Mouse (Mus musculus): Measurements from ENCODE around the gene Scn1b. TPM values are rescaled to one million over a fixed set of nuclear protein-coding genes. Genes with fewer than 3 reads are reported as not detected.

Scn1b gene
- polyA plus RNA-seq (2015; fragmentation: Nextera tagmentation; extraction: Ambion mirVana): 0.42 and 0.60 TPM in 2 replicates

GRCm38 (mm10) chr7:31126851-31127724 lies at the start of gene Scn1b:
TSS of gene Scn1b (minus strand) at chr7:31127003.
- Histone ChIP-seq H3K9ac (peak within 1 kb of the TSS; percentile 33; the same call in 1 of the 2 replicates), H3K27ac (no peak within 1 kb of the TSS), H3K36me3 (peaks cover 28% of the 10 kb centered on the region), H3K4me3 (replicated peaks) (peak within 1 kb of the TSS; percentile 57), H3K9me3 (replicated peaks) (no peaks in the 10 kb centered on the region), H3K4me2 (peak within 1 kb of the TSS; percentile 71), H3K4me1 (replicated peaks) (peaks cover 11% of the 10 kb centered on the region), H3K27me3 (peaks cover 45% of the 10 kb centered on the region)
- no peak for ATAC-seq (ENCODE audit: low read depth)
- WGBS (ENCODE audit: insufficient replicate concordance): 1% methylated on average over 38 of the region's 60 CpGs
- no peak for DNase-seq

DNA sequence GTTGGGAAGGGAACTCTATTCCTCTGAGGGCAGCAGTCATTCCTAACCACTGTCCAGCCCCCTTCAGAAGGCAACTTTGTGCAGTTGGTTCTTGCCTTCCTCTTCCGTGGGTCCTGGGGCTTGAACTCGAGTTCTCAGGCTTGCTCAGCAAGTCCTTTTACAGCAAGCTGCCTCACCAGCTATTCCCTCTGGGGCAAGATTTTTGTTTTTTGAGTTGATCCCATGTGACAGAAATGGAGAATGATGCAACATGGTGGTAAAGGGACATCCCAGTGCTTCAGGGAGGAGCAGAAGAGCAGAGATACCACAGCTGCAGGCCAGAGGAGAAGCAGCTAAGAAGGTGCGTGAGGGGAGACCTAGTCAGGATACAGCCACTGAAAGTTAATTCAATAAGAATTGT lies 48.3 kb upstream of the Scn1b start:
- Histone ChIP-seq H3K4me1 (replicated peaks) (no peaks in the 10 kb centered on the region), H3K4me3 (replicated peaks) (no peak overlapping the region), H3K9ac (no peak overlapping the region), H3K27ac (no peak overlapping the region), H3K27me3 (peaks cover 4% of the 10 kb centered on the region; the same call in 1 of the 2 replicates), H3K4me2 (no peak overlapping the region), H3K36me3 (no peaks in the 10 kb centered on the region), H3K9me3 (replicated peaks) (no peaks in the 10 kb centered on the region)
- no peak for ATAC-seq (ENCODE audit: low read depth)
- 57% methylated on average over 3 of the region's 3 CpGs for WGBS (ENCODE audit: insufficient replicate concordance)
- no peak for DNase-seq

DNA sequence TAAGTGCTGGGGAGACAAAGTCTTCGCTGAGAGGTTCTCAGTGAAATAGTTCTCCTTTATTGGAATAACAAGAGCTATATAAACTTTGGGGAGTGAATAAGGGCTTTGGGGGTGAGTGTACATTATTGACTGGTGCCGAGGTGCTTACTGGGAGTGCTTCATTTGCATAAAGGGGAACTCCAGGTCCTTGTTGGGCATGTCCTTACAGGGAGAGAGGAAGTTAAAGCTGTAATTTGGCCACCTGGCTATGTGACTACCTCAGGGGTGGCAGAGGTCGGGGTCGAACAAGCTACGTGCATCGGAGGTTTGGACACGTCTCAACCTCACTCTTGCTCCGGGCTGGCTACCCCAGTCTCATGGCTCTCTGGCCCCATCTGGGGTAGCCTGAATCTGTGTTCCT lies 47.7 kb upstream of the Scn1b start:
- DNase-seq (no peak), ATAC-seq (ENCODE audit: low read depth) (no peak)
- Histone ChIP-seq H3K4me1 (replicated peaks) (no peaks in the 10 kb centered on the region), H3K9ac (no peak overlapping the region), H3K27me3 (peaks cover 4% of the 10 kb centered on the region; the same call in 1 of the 2 replicates), H3K27ac (no peak overlapping the region), H3K4me3 (replicated peaks) (no peak overlapping the region), H3K4me2 (no peak overlapping the region), H3K9me3 (replicated peaks) (no peaks in the 10 kb centered on the region), H3K36me3 (no peaks in the 10 kb centered on the region)
- 51% methylated on average over 8 of the region's 8 CpGs for WGBS (ENCODE audit: insufficient replicate concordance)

DNA sequence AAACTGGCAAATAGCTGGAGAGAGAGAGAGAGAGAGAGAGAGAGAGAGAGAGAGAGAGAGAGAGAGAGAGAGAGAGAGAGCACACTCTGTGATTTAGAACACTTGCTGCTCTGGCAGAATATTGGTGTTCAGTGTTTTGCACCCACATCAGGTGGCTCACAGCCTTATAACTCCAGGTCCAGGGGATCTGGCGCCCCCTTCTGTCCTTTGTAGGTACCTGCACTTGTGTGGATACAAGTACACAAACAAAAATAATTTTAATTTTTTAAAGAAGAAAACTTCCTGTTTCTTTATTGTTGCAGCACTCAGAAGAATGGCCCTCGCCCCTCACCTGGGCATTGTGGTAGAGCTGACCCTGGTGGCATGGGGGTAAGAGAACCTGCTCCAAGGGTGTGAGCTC lies 45.4 kb upstream of the Scn1b start:
- Histone ChIP-seq H3K4me1 (replicated peaks) (no peaks in the 10 kb centered on the region), H3K4me2 (no peak overlapping the region), H3K27ac (no peak overlapping the region), H3K9me3 (replicated peaks) (no peaks in the 10 kb centered on the region), H3K27me3 (no peaks in the 10 kb centered on the region), H3K4me3 (replicated peaks) (no peak overlapping the region), H3K36me3 (no peaks in the 10 kb centered on the region), H3K9ac (no peak overlapping the region)
- ATAC-seq (ENCODE audit: low read depth) (no peak), DNase-seq (no peak)
- 8% methylated on average over 2 of the region's 2 CpGs for WGBS (ENCODE audit: insufficient replicate concordance)

DNA sequence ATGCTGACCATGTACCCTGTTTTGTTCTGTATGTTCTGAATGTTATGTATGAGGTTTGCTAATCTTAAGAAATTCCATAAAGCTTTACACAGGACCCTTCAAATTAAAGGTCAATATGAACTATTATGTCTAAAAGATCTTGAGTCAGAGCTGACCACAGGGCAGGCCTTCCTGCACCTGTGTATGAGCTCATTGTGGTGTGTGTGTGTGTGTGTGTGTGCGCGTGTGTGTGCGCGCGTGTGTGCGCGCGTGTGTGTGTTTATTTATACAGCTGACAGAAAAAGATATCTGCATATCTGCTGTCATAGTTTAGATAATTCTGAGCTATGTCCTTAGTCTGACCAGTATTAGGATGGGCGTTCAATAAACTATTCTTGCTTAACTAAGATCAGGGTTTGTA lies 43.7 kb upstream of the Scn1b start:
- H3K27ac ChIP-seq: no peak overlapping the region
- no peaks in the 10 kb centered on the region for H3K4me1 ChIP-seq (replicated peaks)
- H3K27me3 ChIP-seq: no peaks in the 10 kb centered on the region
- no peaks in the 10 kb centered on the region for H3K9me3 ChIP-seq (replicated peaks)
- no peak overlapping the region for H3K4me3 ChIP-seq (replicated peaks)
- ATAC-seq (ENCODE audit: low read depth) (no peak), DNase-seq (no peak)
- H3K9ac ChIP-seq: no peak overlapping the region
- 91% methylated on average over 9 of the region's 9 CpGs for WGBS (ENCODE audit: insufficient replicate concordance)
- H3K4me2 ChIP-seq: no peak overlapping the region
- H3K36me3 ChIP-seq: no peaks in the 10 kb centered on the region

DNA sequence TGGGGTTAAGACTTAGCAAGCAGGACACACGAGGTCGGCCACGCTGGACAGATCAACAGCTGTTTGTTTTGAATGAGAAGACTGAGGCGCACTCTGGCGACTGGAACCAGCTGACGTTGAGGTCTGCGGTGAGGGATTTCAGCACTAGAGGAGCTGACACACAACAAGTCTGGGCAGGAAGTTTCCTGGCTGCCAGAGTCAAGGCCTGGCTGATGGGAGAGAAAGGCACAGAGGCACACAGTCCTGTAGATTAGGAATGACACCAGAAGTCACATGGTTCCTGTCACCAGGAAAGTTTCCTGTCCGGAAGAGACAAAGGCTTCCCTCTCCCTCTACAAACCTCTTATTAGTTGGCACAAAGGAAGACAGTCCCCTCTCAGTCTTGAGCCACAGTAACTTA lies 41.6 kb upstream of the Scn1b start:
- Histone ChIP-seq H3K4me1 (replicated peaks) (no peaks in the 10 kb centered on the region), H3K9ac (no peak overlapping the region), H3K9me3 (replicated peaks) (no peaks in the 10 kb centered on the region), H3K4me2 (no peak overlapping the region), H3K4me3 (replicated peaks) (no peak overlapping the region), H3K27ac (no peak overlapping the region), H3K36me3 (no peaks in the 10 kb centered on the region), H3K27me3 (no peaks in the 10 kb centered on the region)
- 15% methylated on average over 8 of the region's 8 CpGs for WGBS (ENCODE audit: insufficient replicate concordance)
- DNase-seq (no peak), ATAC-seq (ENCODE audit: low read depth) (peak; percentile 68)

- ATAC-seq (ENCODE audit: low read depth) (no peak), DNase-seq (no peak)
- Histone ChIP-seq H3K27ac (no peak overlapping the region), H3K4me2 (no peak overlapping the region), H3K36me3 (no peaks in the 10 kb centered on the region), H3K27me3 (no peaks in the 10 kb centered on the region), H3K4me3 (replicated peaks) (no peak overlapping the region), H3K9me3 (replicated peaks) (no peaks in the 10 kb centered on the region), H3K9ac (no peak overlapping the region), H3K4me1 (replicated peaks) (peaks cover 18% of the 10 kb centered on the region)
- WGBS (ENCODE audit: insufficient replicate concordance): 18% methylated on average over 1 of the region's 1 CpGs
Observed at GRCm38 (mm10) chr7:31164748-31165147, 37.9 kb upstream of the Scn1b start.

GRCm38 (mm10) chr7:31163666-31164577 lies 37.1 kb upstream of the Scn1b start:
- H3K9ac ChIP-seq: no peak overlapping the region
- H3K9me3 ChIP-seq (replicated peaks): no peaks in the 10 kb centered on the region
- no peaks in the 10 kb centered on the region for H3K36me3 ChIP-seq
- no peak overlapping the region for H3K27ac ChIP-seq
- DNase-seq (no peak), ATAC-seq (ENCODE audit: low read depth) (no peak)
- WGBS (ENCODE audit: insufficient replicate concordance): 65% methylated on average over 3 of the region's 3 CpGs
- H3K4me2 ChIP-seq: no peak overlapping the region
- peaks cover 18% of the 10 kb centered on the region for H3K4me1 ChIP-seq (replicated peaks)
- H3K4me3 ChIP-seq (replicated peaks): no peak overlapping the region
- H3K27me3 ChIP-seq: no peaks in the 10 kb centered on the region

- H3K4me1 ChIP-seq (replicated peaks): peaks cover 18% of the 10 kb centered on the region
- DNase-seq (no peak), ATAC-seq (ENCODE audit: low read depth) (no peak)
- H3K9me3 ChIP-seq (replicated peaks): no peaks in the 10 kb centered on the region
- H3K36me3 ChIP-seq: no peaks in the 10 kb centered on the region
- H3K4me3 ChIP-seq (replicated peaks): no peak overlapping the region
- H3K4me2 ChIP-seq: no peak overlapping the region
- no peaks in the 10 kb centered on the region for H3K27me3 ChIP-seq
- H3K9ac ChIP-seq: no peak overlapping the region
- H3K27ac ChIP-seq: no peak overlapping the region
- 63% methylated on average over 11 of the region's 11 CpGs for WGBS (ENCODE audit: insufficient replicate concordance)
Observed at GRCm38 (mm10) chr7:31162324-31162723, 35.5 kb upstream of the Scn1b start.

GRCm38 (mm10) chr7:31161831-31162230 lies 35.0 kb upstream of the Scn1b start:
- Histone ChIP-seq H3K4me3 (replicated peaks) (no peak overlapping the region), H3K4me1 (replicated peaks) (peaks cover 18% of the 10 kb centered on the region), H3K36me3 (no peaks in the 10 kb centered on the region), H3K27ac (no peak overlapping the region), H3K27me3 (no peaks in the 10 kb centered on the region), H3K4me2 (no peak overlapping the region), H3K9me3 (replicated peaks) (no peaks in the 10 kb centered on the region), H3K9ac (no peak overlapping the region)
- DNase-seq (no peak), ATAC-seq (ENCODE audit: low read depth) (no peak)
- 41% methylated on average over 3 of the region's 3 CpGs for WGBS (ENCODE audit: insufficient replicate concordance)

DNA sequence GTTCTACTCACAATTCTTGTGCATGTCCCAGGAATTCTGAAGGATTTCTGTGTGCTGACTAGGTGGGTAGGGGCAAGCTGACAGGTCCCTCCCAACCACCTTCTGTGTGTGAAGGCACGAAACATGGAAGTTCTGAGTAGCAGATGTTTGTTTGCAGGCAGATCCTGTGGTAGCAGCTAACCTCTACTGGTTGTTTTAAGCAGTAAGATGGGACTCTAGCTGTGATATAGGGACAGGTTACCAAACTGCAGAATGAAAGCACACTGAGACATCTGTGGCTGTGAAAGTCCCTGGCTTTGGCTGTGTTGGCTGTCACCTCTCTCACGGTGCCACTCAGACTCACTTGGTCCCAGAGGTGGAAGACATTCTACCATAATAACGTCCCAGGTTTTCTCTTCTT lies 34.4 kb upstream of the Scn1b start:
- no peak for ATAC-seq (ENCODE audit: low read depth)
- 42% methylated on average over 3 of the region's 3 CpGs for WGBS (ENCODE audit: insufficient replicate concordance)

More for the DNA sequence above, 34.4 kb upstream of the Scn1b start:
- no peak overlapping the region for H3K4me2 ChIP-seq
- no peaks in the 10 kb centered on the region for H3K9me3 ChIP-seq (replicated peaks)
- no peak for DNase-seq
- no peaks in the 10 kb centered on the region for H3K27me3 ChIP-seq
- H3K9ac ChIP-seq: no peak overlapping the region
- peaks cover 18% of the 10 kb centered on the region for H3K4me1 ChIP-seq (replicated peaks)
- H3K36me3 ChIP-seq: no peaks in the 10 kb centered on the region
- H3K27ac ChIP-seq: no peak overlapping the region
- H3K4me3 ChIP-seq (replicated peaks): no peak overlapping the region

Measured in liver, embryonic 13.5 days (tissue).